Mouse (Mus musculus) midbrain, embryonic 12.5 days (tissue): Measurements from ENCODE around the gene Csf2. TPM values are rescaled to one million over a fixed set of nuclear protein-coding genes. Genes with fewer than 3 reads are reported as not detected.

Source experiments
- ATAC-seq: fragments of 200-750 bp; cut with Nextera tagmentation; 2 replicates; pipeline ENCODE4 v1.8.0; 2017; ENCODE audit warnings: low read depth, moderate TSS enrichment, moderate library complexity; ENCODE audit not compliant: low FRiP score
- H3K27ac ChIP-seq: fragments of 300-500 bp; sonication (generic); replicated peaks from 2 replicates; pipeline ENCODE4 v1.5.1; 2016; ENCODE audit warnings: mild to moderate bottlenecking
- H3K27me3 ChIP-seq: fragments of 300-500 bp; sonication (generic); 2 replicates; pipeline ENCODE4 v1.6.1; 2016; ENCODE audit warnings: mild to moderate bottlenecking
- H3K36me3 ChIP-seq: fragments of 300-500 bp; sonication (generic); 2 replicates; pipeline ENCODE4 v1.6.1; 2016
- H3K4me1 ChIP-seq: fragments of 300-500 bp; sonication (generic); 2 replicates; pipeline ENCODE4 v1.6.1; 2016
- H3K4me2 ChIP-seq: fragments of 300-500 bp; sonication (generic); replicated peaks from 2 replicates; pipeline ENCODE4 v1.6.1; 2016; ENCODE audit warnings: mild to moderate bottlenecking, moderate library complexity
- H3K4me3 ChIP-seq: fragments of 300-500 bp; sonication (generic); 2 replicates; pipeline ENCODE4 v1.5.1; 2016; ENCODE audit warnings: mild to moderate bottlenecking
- H3K9ac ChIP-seq: fragments of 300-500 bp; sonication (generic); replicated peaks from 2 replicates; pipeline ENCODE4 v1.6.1; 2016; ENCODE audit warnings: mild to moderate bottlenecking, moderate library complexity
- H3K9me3 ChIP-seq: fragments of 300-500 bp; sonication (generic); 2 replicates; pipeline ENCODE4 v1.6.1; 2016; ENCODE audit warnings: mild to moderate bottlenecking
- WGBS: fragments of 180-500 bp; shearing (Covaris S2); methylation state at CpG from one replicate; pipeline ENCODE4 v1.1.7; 2016; 5-methylcytosine and 5-hydroxymethylcytosine counted together
- polyA plus RNA-seq: library from polyadenylated mRNA; unstranded; fragments of >200 nt; fragmentation: Nextera tagmentation; extraction: Ambion mirVana; gene quantifications from 2 replicates; pipeline ENCODE4 v1.2.1, GENCODE M21; 2016

Csf2 gene
- polyA plus RNA-seq, 1 experiment from 2014 or later: not detected

DNA sequence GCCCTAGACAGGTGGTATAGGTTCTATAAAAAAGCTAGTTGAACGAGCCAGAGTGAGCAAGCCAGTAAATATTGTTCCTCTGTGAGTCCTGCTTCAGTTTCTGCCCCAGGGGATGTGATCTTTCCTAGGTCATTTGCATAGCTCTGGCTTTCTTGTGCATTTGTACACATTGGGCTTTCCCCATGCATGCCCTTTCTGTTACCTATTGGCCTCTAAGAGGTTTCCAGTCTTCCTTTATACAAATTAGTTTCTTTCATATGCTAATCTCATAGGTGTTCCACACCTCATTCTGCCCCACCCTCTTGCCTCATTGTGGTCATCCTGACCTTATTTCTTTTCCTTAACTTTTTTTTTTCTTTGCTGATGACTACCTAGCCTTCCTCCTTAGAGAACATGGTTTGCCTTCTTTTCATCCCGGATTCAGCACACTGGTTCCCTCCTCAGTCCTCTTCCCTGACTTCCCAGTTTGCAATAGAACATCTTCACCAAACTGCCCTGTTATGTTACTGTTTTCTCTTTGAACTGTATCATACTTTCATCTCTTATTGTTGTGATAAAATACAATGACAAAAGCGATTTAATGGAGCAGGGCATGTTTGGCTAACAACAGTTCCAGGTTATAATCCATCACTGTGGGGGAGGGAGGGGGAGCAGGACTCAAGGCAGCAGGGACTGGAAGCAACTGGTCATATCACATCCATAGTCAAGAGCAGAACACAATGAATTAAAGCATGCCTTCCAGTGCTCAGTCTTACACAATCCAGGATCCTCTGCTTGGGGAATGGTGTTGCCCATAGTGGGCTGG is 47.4 kb downstream of the Csf2 start:
- Histone ChIP-seq H3K27me3 (no peaks in the 10 kb centered on the region), H3K36me3 (no peaks in the 10 kb centered on the region), H3K4me1 (no peaks in the 10 kb centered on the region), H3K27ac (no peak overlapping the region), H3K4me2 (no peak overlapping the region), H3K9ac (no peak overlapping the region), H3K4me3 (no peak overlapping the region), H3K9me3 (no peaks in the 10 kb centered on the region)
- ATAC-seq: no peak
- WGBS: 77% methylated on average over 3 of the region's 3 CpGs

GRCm38 (mm10) chr11:54201287-54201773 is 48.1 kb downstream of the Csf2 start:
- ATAC-seq: no peak

More at GRCm38 (mm10) chr11:54201287-54201773, 48.1 kb downstream of the Csf2 start:
- Histone ChIP-seq H3K9ac (no peak overlapping the region), H3K9me3 (no peaks in the 10 kb centered on the region), H3K4me3 (no peak overlapping the region), H3K27ac (no peak overlapping the region), H3K36me3 (no peaks in the 10 kb centered on the region), H3K27me3 (no peaks in the 10 kb centered on the region), H3K4me1 (no peaks in the 10 kb centered on the region), H3K4me2 (no peak overlapping the region)
- WGBS: 84% methylated on average over 5 of the region's 5 CpGs

Other genes starting within 250 kb of the Csf2 start
- gene Slc22a4, start 221.6 kb downstream of the Csf2 start, polyA plus RNA-seq: 1.3 and 2.1 TPM in 2 replicates
- gene Pdlim4, start 180.7 kb downstream of the Csf2 start, polyA plus RNA-seq: 30.7 and 36.4 TPM in 2 replicates
- gene P4ha2, start 149.6 kb downstream of the Csf2 start, polyA plus RNA-seq: 15.3 and 21.0 TPM in 2 replicates
- not detected in 2 replicates for gene Il3, start 17.6 kb upstream of the Csf2 start, polyA plus RNA-seq
- gene Acsl6, start 54.1 kb upstream of the Csf2 start, polyA plus RNA-seq: 27.1 and 27.6 TPM in 2 replicates
- not detected in 2 replicates for gene Meikin, start 121.0 kb upstream of the Csf2 start, polyA plus RNA-seq
- 13.3 and 14.0 TPM in 2 replicates for gene Fnip1, start 188.5 kb upstream of the Csf2 start, polyA plus RNA-seq